Mouse (Mus musculus) cortical plate, adult 2 months (tissue): Measurements from ENCODE around the gene Abhd6.

Source experiments
- CTCF ChIP-seq: fragments of 200-500 bp; IDR thresholded peaks from 2 replicates; pipeline ENCODE4 v1.5.1; 2011; ENCODE audit warnings: mild to moderate bottlenecking, control low read depth, low read length; ENCODE audit not compliant: insufficient read depth; ENCODE audit errors: extremely low read depth
- POLR2A ChIP-seq: fragments of 200-500 bp; IDR thresholded peaks from 2 replicates; pipeline ENCODE4 v1.6.1; 2011; ENCODE audit warnings: mild to moderate bottlenecking, low read length, control low read depth; ENCODE audit not compliant: insufficient read depth; ENCODE audit errors: extremely low read depth

DNA sequence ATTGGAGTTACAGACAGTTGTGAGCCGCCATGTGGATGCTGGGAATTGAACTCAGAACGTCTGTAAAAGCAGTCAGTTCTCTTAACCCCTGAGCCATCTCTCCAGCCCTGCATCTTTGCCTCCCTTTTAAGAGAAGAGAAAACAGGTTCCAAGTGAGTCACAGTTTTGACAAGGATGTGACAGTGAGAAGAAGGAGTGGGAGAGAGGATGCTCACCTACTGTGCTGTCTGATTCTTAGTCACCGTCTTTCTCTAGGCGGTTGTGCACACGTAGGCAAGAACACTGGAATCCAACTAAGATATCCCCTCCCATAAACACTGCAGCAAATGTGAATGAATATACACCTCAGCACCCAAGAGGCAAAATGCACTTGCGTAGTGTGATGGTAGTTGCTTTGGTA is 27.5 kb upstream of the Abhd6 start:
- TF ChIP-seq POLR2A (no peak), CTCF (no peak)
